Mouse (Mus musculus): ENCODE data around the gene Mtus2. TPM values are rescaled to one million over a fixed set of nuclear protein-coding genes. Genes with fewer than 3 reads are reported as not detected.

The Mtus2 gene
- total and polyA plus RNA-seq, 3 experiments: 0.03 to 0.13 TPM; not detected in 1

DNA sequence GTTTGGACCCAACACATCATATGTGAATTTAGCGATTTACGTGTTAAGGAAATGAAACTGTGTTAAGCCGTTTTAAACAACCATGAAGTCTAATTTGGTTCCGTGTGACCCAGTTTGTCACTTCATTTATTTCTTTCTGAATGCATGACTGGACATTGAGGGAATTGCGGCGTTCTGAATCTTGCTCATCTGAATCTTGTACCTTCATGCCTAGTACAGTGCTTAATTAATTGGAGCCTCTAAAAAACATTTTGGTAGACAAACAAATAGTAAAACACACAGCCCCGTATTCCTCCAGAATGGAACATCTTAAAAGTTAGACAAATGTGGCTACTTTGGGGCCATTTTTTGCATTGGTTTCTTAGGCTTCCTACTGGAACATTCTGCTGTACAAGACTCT is 84.5 kb downstream of the Mtus2 start:
- H3K4me3 ChIP-seq (replicated peaks in 1 of 3; ENCODE audit: low read depth in 2 of 3, low read length in 2 of 3, poor library complexity in 1 of 3): no peak overlapping the region
- peaks cover 51% of the 10 kb centered on the region for H3K9me3 ChIP-seq (replicated peaks; ENCODE audit: low read length)
- no peaks in the 10 kb centered on the region for H3K79me2 ChIP-seq (replicated peaks; ENCODE audit: control insufficient read depth, extremely low read depth, insufficient read depth, poor library complexity, severe bottlenecking)
- no peaks in the 10 kb centered on the region for H3K4me1 ChIP-seq (ENCODE audit: control insufficient read depth in 1 of 2, insufficient read depth in 2 of 2)
- H3K27me3 ChIP-seq (replicated peaks): no peaks in the 10 kb centered on the region
- H3K27ac ChIP-seq (ENCODE audit: insufficient read depth, low read depth): no peak overlapping the region
- H3K4me2 ChIP-seq (ENCODE audit: insufficient read depth, low read depth, poor library complexity, severe bottlenecking): no peak overlapping the region
- in situ Hi-C loops (cut with MboI; ENCODE audit: low pct_ligation_motif_present, low pct_unique_long_range_greater_than_20kb, low sequenced_read_pairs): no loop called here
- H3K9ac ChIP-seq (ENCODE audit: insufficient read depth, low read depth): no peak overlapping the region
- H3K36me3 ChIP-seq (replicated peaks in 1 of 2; ENCODE audit: control insufficient read depth in 1 of 2, insufficient read depth in 1 of 2, low read length in 1 of 2): no peaks in the 10 kb centered on the region
- dilution Hi-C loops (cut with MboI; ENCODE audit: extremely low pct_ligation_motif_present, extremely low pct_unique_long_range_greater_than_20kb, low sequenced_read_pairs): no loop called here
- TF ChIP-seq MEF2A (IDR thresholded peaks at IDR 0.05; ENCODE audit: borderline replicate concordance, low read depth, low read length): no peak
- no peak for TF ChIP-seq EP300 (IDR thresholded peaks at IDR 0.05; ENCODE audit: low read length)
- TF ChIP-seq POLR2A (IDR thresholded peaks at IDR 0.05; ENCODE audit: low read depth, low read length): no peak
- no peak for TF ChIP-seq SIN3A (IDR thresholded peaks at IDR 0.05; ENCODE audit: low read length)
- TF ChIP-seq MXI1 (IDR thresholded peaks at IDR 0.05; ENCODE audit: low read depth, low read length): no peak
- TF ChIP-seq USF2 (conservative IDR thresholded peaks at IDR 0.05; ENCODE audit: low read depth, low read length): no peak
- TF ChIP-seq UBTF (IDR thresholded peaks at IDR 0.05; ENCODE audit: low read depth, low read length): no peak
- no peak for TF ChIP-seq ZKSCAN1 (IDR thresholded peaks at IDR 0.05; ENCODE audit: borderline replicate concordance, low read depth, low read length)
- no peak for TF ChIP-seq MAX (IDR thresholded peaks at IDR 0.05; ENCODE audit: low read length)
- no peak for TF ChIP-seq JUND (conservative IDR thresholded peaks at IDR 0.05; ENCODE audit: low read depth, low read length)
- TF ChIP-seq TBP (conservative IDR thresholded peaks at IDR 0.05; ENCODE audit: low read depth, low read length): no peak
- no peak for TF ChIP-seq BHLHE40 (IDR thresholded peaks at IDR 0.05; ENCODE audit: low read depth, low read length)
- TF ChIP-seq ETS1 (conservative IDR thresholded peaks at IDR 0.05; ENCODE audit: low read depth, low read length): no peak
- no peak for TF ChIP-seq HCFC1 (IDR thresholded peaks at IDR 0.05; ENCODE audit: low read depth, low read length)
- no peak for TF ChIP-seq ZNF384 (IDR thresholded peaks at IDR 0.05; ENCODE audit: low read depth, low read length)
- TF ChIP-seq MAFK (IDR thresholded peaks at IDR 0.05; ENCODE audit: insufficient replicate concordance, low read length): no peak
- TF ChIP-seq RCOR1 (conservative IDR thresholded peaks at IDR 0.05; ENCODE audit: low read depth, low read length): no peak
- DNase-seq (ENCODE audit: extremely low read depth): no peak

DNA sequence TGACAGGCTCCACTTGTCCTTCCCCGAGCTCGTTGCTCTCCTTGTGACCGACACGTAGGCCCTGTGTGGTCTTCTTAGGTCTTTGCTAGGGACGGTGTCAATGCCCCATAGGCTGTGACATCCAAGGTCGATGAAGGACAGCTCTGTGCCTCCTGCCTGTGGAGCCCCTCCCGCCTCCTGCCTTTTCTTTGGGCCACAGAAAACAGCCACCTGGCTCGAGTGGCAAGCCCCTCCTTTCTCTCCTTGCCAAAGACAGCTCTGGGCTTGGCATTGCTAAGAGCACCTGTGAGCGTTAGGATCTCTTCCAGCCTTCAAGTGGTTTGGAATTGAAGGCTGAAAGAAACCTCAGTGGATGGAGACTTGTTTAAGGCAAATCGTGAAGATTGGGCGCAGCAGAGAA is 91.1 kb downstream of the Mtus2 start:
- no peak for TF ChIP-seq KAT2A (IDR thresholded peaks at IDR 0.05; ENCODE audit: insufficient replicate concordance, low read length)
- TF ChIP-seq SIN3A (IDR thresholded peaks at IDR 0.05; ENCODE audit: low read length): no peak
- TF ChIP-seq BHLHE40 (IDR thresholded peaks at IDR 0.05; ENCODE audit: low read depth, low read length): no peak
- TF ChIP-seq USF1 (IDR thresholded peaks at IDR 0.05; ENCODE audit: low read depth, low read length): no peak
- no peak for TF ChIP-seq NELFE (IDR thresholded peaks at IDR 0.05; ENCODE audit: low read depth, low read length)
- TF ChIP-seq CTCF (conservative IDR thresholded peaks at IDR 0.05 in 1 of 2, IDR thresholded peaks at IDR 0.05 in 1 of 2; ENCODE audit: low read depth in 2 of 2, low read length in 2 of 2): no peak
- no peak for TF ChIP-seq E2F4 (IDR thresholded peaks at IDR 0.05; ENCODE audit: insufficient replicate concordance, low read depth, low read length)
- no peak for TF ChIP-seq ETS1 (conservative IDR thresholded peaks at IDR 0.05; ENCODE audit: low read depth, low read length)
- TF ChIP-seq IRF4 (IDR thresholded peaks at IDR 0.05; ENCODE audit: low read depth, low read length): no peak
- dilution Hi-C loops (cut with MboI; ENCODE audit: extremely low pct_ligation_motif_present, extremely low pct_unique_long_range_greater_than_20kb, low sequenced_read_pairs) (no loop called here), in situ Hi-C loops (cut with MboI; ENCODE audit: low pct_ligation_motif_present, low pct_unique_long_range_greater_than_20kb, low sequenced_read_pairs) (no loop called here)
- Histone ChIP-seq H3K4me1 (ENCODE audit: control insufficient read depth in 1 of 2, insufficient read depth in 2 of 2) (no peaks in the 10 kb centered on the region), H3K4me2 (ENCODE audit: insufficient read depth, low read depth, poor library complexity, severe bottlenecking) (no peak overlapping the region), H3K27me3 (replicated peaks) (no peaks in the 10 kb centered on the region), H3K4me3 (replicated peaks in 1 of 3; ENCODE audit: low read depth in 2 of 3, low read length in 2 of 3, poor library complexity in 1 of 3) (no peak overlapping the region), H3K9me3 (replicated peaks; ENCODE audit: low read length) (peaks cover 36% of the 10 kb centered on the region), H3K36me3 (replicated peaks in 1 of 2; ENCODE audit: control insufficient read depth in 1 of 2, insufficient read depth in 1 of 2, low read length in 1 of 2) (no peaks in the 10 kb centered on the region), H3K9ac (ENCODE audit: insufficient read depth, low read depth) (no peak overlapping the region), H3K79me2 (replicated peaks; ENCODE audit: control insufficient read depth, extremely low read depth, insufficient read depth, poor library complexity, severe bottlenecking) (no peaks in the 10 kb centered on the region), H3K27ac (ENCODE audit: insufficient read depth, low read depth) (no peak overlapping the region)
- DNase-seq (ENCODE audit: extremely low read depth): no peak

Data from CH12.LX (cell line).